Mouse (Mus musculus): ENCODE measurements around the gene Tmem222. TPM values are rescaled to one million over a fixed set of nuclear protein-coding genes. Genes with fewer than 3 reads are reported as not detected.

The Tmem222 gene
- total RNA-seq, 2 experiments from 2014 or later = 13.3 to 38.5 TPM

- ATAC-seq (ENCODE audit: poor library complexity, severe bottlenecking) = peak; percentile 33; the same call in 1 of the 2 replicates
Measured at GRCm38 (mm10) chr4:133285950-133286349, 8.4 kb upstream of the Tmem222 start.

- no peak for ATAC-seq (ENCODE audit: poor library complexity, severe bottlenecking)
Measured at GRCm38 (mm10) chr4:133285299-133285698, 7.7 kb upstream of the Tmem222 start.

DNA sequence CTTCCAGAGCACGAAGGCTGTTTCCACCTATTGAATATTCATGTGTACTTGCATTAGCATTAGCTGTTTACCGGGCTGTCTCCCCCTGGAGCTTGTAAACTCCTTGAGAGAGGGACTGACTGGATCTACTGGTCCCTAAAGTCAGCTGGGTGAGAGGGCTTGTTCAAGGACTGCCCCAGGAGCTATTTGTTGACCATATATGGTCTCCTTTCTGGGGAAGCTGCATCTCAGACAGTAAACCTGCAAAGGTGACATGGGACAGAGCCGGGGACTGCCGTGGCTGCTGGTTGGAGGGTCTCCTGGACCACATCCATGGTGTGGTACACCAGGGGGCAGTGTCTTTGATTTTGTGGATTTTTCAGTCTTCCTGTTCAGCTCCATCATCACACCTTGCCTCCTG lies 5.1 kb upstream of the Tmem222 start:
- ATAC-seq (ENCODE audit: poor library complexity, severe bottlenecking) = no peak

DNA sequence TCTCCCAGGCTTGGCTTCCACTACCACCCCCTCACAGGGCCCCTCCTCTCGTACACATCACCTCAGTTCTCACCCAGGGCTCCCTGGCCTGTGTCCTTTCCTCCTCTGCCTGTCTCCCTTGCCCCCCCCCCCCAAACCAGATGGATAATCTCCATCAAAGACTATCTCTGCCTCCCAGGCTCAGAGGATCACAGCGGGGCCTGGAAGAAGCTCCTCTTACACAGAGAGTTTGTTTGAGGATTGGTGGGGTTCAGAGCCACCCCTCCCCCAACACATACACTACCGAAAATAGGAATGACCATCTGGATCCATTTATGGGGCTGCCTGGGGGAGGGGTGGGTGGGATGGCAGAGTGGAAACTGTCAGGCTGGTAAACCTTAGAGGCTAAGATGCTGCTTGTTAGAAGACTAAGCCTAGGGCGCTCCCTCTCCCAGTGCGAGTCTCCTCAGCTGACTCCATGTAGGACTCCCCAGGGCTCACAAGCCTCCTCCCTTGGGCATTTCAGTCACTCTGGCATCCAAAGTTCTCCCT lies 4.4 kb upstream of the Tmem222 start:
- ATAC-seq (ENCODE audit: poor library complexity, severe bottlenecking) = no peak

DNA sequence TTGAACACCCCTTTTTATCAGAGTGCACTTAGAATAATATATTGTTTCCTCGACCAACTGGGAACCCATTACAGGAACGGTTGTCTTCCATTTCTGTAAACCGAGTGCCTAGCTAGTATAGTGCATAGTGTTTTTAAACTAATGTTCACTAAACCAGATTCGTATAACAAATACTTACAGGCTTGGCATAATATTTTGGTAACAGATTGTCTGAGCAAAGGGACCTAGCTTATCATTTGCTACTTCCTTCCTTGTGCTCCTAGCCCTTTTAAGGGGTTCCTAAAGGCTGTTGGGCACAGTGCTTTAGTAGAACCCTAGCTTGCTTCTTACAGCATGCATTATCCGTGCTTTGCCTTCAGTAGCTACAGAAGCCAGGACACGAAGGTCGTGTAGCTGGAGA lies 3.9 kb upstream of the Tmem222 start:
- no peak for ATAC-seq (ENCODE audit: poor library complexity, severe bottlenecking)

GRCm38 (mm10) chr4:133278482-133278881 lies 890 bp upstream of the Tmem222 start:
- no peak for ATAC-seq (ENCODE audit: poor library complexity, severe bottlenecking)

DNA sequence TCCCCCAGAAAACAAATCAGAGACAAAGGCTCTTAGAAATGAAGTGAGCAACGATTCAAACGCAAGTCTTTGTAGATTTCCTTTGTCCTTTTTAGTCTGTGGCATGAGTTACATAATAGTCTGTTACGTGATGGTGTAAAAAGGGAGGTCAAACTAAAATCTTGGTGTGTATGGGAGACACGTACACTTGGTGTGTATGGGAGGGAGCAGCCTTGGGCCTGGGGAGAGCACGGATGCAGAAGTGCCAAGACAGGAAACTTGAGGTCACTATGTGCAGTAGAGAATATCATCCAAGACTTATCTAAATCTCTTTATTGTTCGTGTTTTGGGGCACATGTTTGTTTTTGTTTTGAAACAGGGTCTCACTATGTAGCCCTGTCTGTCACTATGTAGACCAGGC lies 475 bp upstream of the Tmem222 start:
- no peak for ATAC-seq (ENCODE audit: poor library complexity, severe bottlenecking)

DNA sequence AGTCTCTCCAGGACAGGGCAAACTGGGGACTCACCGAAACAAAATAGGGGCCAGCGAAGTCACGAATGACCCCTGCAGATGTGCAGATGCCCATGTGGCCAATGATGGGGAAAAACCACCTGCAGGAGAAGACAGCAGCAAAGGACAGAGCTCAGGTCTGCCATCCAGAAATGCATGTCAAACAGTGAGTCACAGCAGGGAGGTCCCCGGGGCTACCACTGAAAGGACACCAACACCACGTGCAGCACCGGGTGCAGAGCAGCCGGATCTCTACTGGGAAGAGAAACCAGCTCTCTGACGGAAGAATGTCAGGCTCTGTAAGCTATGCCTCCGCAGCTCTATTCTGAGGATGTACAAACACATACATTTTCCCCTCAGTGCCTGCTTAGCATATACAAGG lies 6.7 kb downstream of the Tmem222 start:
- no peak for ATAC-seq (ENCODE audit: poor library complexity, severe bottlenecking)

- no peak for ATAC-seq (ENCODE audit: poor library complexity, severe bottlenecking)
Measured at GRCm38 (mm10) chr4:133269596-133269995, 8.0 kb downstream of the Tmem222 start.

DNA sequence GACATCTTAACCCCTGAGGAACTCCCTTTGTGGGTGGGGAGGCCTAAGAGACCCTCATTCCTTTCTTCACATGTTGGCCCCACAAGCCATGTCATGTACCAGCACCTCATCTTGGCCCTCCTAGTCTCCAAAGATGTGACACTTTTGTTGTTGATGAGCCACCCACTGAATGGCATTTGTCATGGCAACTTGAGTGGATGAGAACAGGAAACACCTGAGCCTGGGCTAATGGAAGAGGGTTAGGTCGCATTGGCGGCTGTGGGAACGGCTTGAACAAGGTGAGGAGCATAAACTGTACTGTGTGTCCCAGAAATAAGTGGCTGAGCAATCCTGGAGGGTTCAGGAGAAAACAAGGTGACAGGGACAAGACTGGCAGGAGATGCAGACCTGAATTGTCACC lies 8.7 kb downstream of the Tmem222 start:
- ATAC-seq (ENCODE audit: poor library complexity, severe bottlenecking) = no peak

DNA sequence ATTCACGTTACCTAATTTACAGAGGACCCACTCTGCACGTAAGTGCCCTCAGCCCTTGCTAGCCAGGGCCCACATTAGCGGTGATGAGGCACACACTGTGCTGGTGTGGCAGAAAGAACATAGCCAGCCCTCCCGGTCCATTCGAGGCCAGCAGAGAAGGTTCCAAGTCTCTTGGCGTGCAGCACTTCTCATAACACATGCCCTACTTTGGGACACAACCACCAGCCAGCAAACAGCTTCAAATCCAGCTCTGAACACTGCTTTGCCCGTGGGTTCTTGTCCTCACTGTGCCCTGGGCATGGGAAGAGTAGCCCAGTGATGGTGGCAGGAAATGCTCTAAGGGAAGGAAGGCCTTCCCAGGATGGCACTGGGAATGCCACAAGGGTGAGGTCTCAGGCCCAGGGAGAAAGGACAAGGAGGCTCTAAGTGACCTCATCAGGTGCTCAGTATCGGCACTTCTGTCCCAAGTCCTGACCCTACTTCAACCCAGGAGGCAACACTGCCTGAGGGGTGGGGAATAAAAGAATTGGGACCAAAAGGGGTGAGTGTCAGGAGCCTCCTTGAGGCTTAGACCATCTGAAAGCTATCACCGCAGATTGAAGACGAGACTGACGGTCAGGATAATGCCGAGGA lies 11.2 kb downstream of the Tmem222 start:
- no peak for ATAC-seq (ENCODE audit: poor library complexity, severe bottlenecking)

- ATAC-seq (ENCODE audit: poor library complexity, severe bottlenecking) = no peak
Measured at GRCm38 (mm10) chr4:133265759-133266158, 11.8 kb downstream of the Tmem222 start.

- ATAC-seq (ENCODE audit: poor library complexity, severe bottlenecking) = no peak
Measured at GRCm38 (mm10) chr4:133265297-133265696, 12.3 kb downstream of the Tmem222 start.

DNA sequence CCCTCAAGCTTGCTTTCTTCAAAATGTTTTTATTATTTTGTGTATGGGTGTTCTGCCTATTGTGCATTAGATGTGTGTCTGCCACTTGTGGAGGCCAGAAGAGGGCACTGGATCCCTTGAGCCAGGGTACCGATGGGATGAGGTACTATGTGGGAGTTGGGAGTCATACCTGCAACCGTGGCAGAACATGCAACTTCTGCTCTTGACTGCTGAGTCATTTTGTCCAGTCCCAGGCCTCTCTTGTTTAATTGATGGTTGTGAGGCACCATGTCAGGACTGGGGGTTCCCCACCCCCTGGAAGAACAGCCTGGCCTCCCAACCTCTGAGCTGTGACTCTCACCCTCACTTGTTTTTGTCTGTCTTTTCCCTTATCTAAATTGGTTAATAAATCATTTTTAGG lies 13.0 kb downstream of the Tmem222 start:
- ATAC-seq (ENCODE audit: poor library complexity, severe bottlenecking) = no peak

GRCm38 (mm10) chr4:133263756-133264155 lies 13.8 kb downstream of the Tmem222 start:
- no peak for ATAC-seq (ENCODE audit: poor library complexity, severe bottlenecking)

GRCm38 (mm10) chr4:133262882-133263281 lies 14.7 kb downstream of the Tmem222 start, which contains the start of gene Sytl1:
Sytl1 (minus strand) TSS chr4:133263113.
- peak; percentile 62 for ATAC-seq (ENCODE audit: poor library complexity, severe bottlenecking)

GRCm38 (mm10) chr4:133262375-133262765 lies 15.2 kb downstream of the Tmem222 start:
- peak; percentile 33 for ATAC-seq (ENCODE audit: poor library complexity, severe bottlenecking)

- peak; percentile 69 for ATAC-seq (ENCODE audit: poor library complexity, severe bottlenecking)
Measured at GRCm38 (mm10) chr4:133261641-133262374, 15.8 kb downstream of the Tmem222 start.

- no peak for ATAC-seq (ENCODE audit: poor library complexity, severe bottlenecking)
Measured at GRCm38 (mm10) chr4:133257798-133258408, 19.7 kb downstream of the Tmem222 start.

GRCm38 (mm10) chr4:133257230-133257629 lies 20.4 kb downstream of the Tmem222 start:
- no peak for ATAC-seq (ENCODE audit: poor library complexity, severe bottlenecking)

GRCm38 (mm10) chr4:133256820-133257219 lies 20.8 kb downstream of the Tmem222 start:
- no peak for ATAC-seq (ENCODE audit: poor library complexity, severe bottlenecking)

DNA sequence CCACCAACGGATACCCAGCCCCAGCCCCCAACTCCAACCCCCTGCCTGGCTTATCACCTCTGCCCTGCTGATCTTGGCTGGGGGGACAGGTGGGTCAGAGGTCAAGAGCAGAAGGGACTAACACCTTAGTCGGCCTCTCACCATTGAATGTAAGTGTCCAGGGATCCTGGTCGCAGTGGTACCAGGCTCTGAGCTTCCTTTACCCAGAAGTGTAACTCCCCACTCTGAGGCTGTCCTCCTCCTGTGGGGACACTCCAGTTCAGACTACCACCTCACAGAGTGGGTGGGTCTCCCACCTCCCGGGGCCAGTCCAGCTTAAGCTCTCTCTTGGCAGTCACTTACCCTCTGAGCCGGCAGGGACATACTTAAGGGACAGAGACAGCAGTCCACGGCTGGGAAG lies 22.2 kb downstream of the Tmem222 start:
- no peak for ATAC-seq (ENCODE audit: poor library complexity, severe bottlenecking)
